9 mouse cellular contexts compared by ENCODE assay signal in genomic region chr7:131556541-131557271, GRCm38 (mm10). TPM values are rescaled to one million over a fixed set of nuclear protein-coding genes. Genes with fewer than 3 reads are reported as not detected.
DNase-seq lines count a peak whose midpoint lies in the region; ATAC-seq and TF ChIP-seq lines count a peak whose summit lies in the region.
"Had no signal": no experiment of that assay in that cellular context is flagged by ENCODE, and none has a peak within 500 bp of the region (broad histone marks: within the 10 kb centered on the region; RNA-seq: fewer than 3 reads in every experiment).

No protein-coding gene starts in this region.

- no peaks in the 10 kb centered on the region for H3K36me3 ChIP-seq in limb, embryonic 11.5 days (ENCODE audit: control insufficient read depth, insufficient read depth, low read length)
- no peaks in the 10 kb centered on the region for H3K36me3 ChIP-seq in stomach, postnatal 0 days (ENCODE audit: control insufficient read depth, insufficient read depth, low read length)

- peaks cover 62% of the 10 kb centered on the region for H3K27me3 ChIP-seq in limb, embryonic 11.5 days (ENCODE audit: control insufficient read depth, insufficient read depth, low read length)
- H3K27me3 ChIP-seq in stomach, postnatal 0 days (ENCODE audit: control insufficient read depth, insufficient read depth, low read length): peaks cover 31% of the 10 kb centered on the region; the same call in 1 of the 2 replicates

- intact Hi-C loops in left cerebral cortex, adult 2 months (cut with DNase I): loop anchor here (2.0 to 5.0 kb wide), 2 partner anchors 16 to 194 kb away; partner anchors contain the start of gene 2310057M21Rik

- DNase-seq in embryo, embryonic 11 days: peak; percentile 57
- DNase-seq in embryo, embryonic 9.5 days (ENCODE audit: extremely low spot score): no peak
- peak; percentile 15 to 19 for DNase-seq in thymus, postnatal 36 days
- no peak for DNase-seq in thymus, postnatal 25 days
- peak; percentile 72 for DNase-seq in limb, embryonic 11.5 days (ENCODE audit: low spot score)
- peak; percentile 31 for DNase-seq in stomach, postnatal 0 days (ENCODE audit: low spot score)
- no peak for DNase-seq in left cerebral cortex, adult 2 months (ENCODE audit: extremely low spot score in 1 of 2, low spot score in 2 of 2)
- DNase-seq in right cerebral cortex, postnatal 4 days: no peak

- no peak for TF ChIP-seq EP300 in stomach, postnatal 0 days (optimal IDR thresholded peaks at IDR 0.05)

- H3K4me3 ChIP-seq in limb, embryonic 11.5 days (ENCODE audit: low read depth, low read length): no peak overlapping the region; the same call in 1 of the 2 replicates
- no peak overlapping the region for H3K4me3 ChIP-seq in stomach, postnatal 0 days (ENCODE audit: low read depth, low read length)
- no peak overlapping the region for H3K4me3 ChIP-seq in left cerebral cortex, adult 2 months

- TF ChIP-seq CTCF in stomach, postnatal 0 days (IDR thresholded peaks at IDR 0.05; ENCODE audit: low read depth): no peak
- no peak for TF ChIP-seq CTCF in left cerebral cortex, adult 2 months (IDR thresholded peaks at IDR 0.05)

- peak overlapping the region; percentile 24; the same call in 1 of the 2 replicates for H3K4me2 ChIP-seq in limb, embryonic 11.5 days (ENCODE audit: low read depth, severe bottlenecking)
- no peak overlapping the region for H3K4me2 ChIP-seq in stomach, postnatal 0 days (replicated peaks; ENCODE audit: low read depth)

- ATAC-seq in limb, embryonic 11.5 days (ENCODE audit: insufficient number of reproducible peaks, low FRiP score, low TSS enrichment, low read depth): no peak
- ATAC-seq in stomach, postnatal 0 days (ENCODE audit: low FRiP score, low TSS enrichment): no peak

- no peak overlapping the region for H3K9ac ChIP-seq in limb, embryonic 11.5 days (ENCODE audit: low read length)
- H3K9ac ChIP-seq in stomach, postnatal 0 days (ENCODE audit: low read length): no peak overlapping the region

- H3K27ac ChIP-seq in limb, embryonic 11.5 days (replicated peaks; ENCODE audit: low read depth, low read length): no peak overlapping the region
- H3K27ac ChIP-seq in stomach, postnatal 0 days (replicated peaks): no peak overlapping the region
- no peak overlapping the region for H3K27ac ChIP-seq in left cerebral cortex, adult 2 months

- no peaks in the 10 kb centered on the region for H3K9me3 ChIP-seq in limb, embryonic 11.5 days (ENCODE audit: control insufficient read depth, low read length)
- H3K9me3 ChIP-seq in stomach, postnatal 0 days (ENCODE audit: control insufficient read depth, low read length): no peaks in the 10 kb centered on the region

- WGBS in limb, embryonic 11.5 days: under 1% methylated on average over 37 of the region's 37 CpGs
- WGBS in stomach, postnatal 0 days: 5% methylated on average over 37 of the region's 37 CpGs

- peaks cover 14% of the 10 kb centered on the region for H3K4me1 ChIP-seq in limb, embryonic 11.5 days (ENCODE audit: control insufficient read depth, insufficient read depth, low read length)
- no peaks in the 10 kb centered on the region; the same call in 1 of the 2 replicates for H3K4me1 ChIP-seq in stomach, postnatal 0 days (replicated peaks; ENCODE audit: control insufficient read depth, insufficient read depth)

RNA-seq across cellular contexts. Expression of gene Bub3, which starts 3.3 kb away (rescaled TPM):
- polyA plus RNA-seq in limb, embryonic 11.5 days (2014; fragmentation: Nextera tagmentation; extraction: Ambion mirVana): 291 and 296 TPM in 2 replicates
- 78.5 and 86.0 TPM in 2 replicates for polyA plus RNA-seq in stomach, postnatal 0 days (2015; fragmentation: Nextera tagmentation; extraction: Ambion mirVana)
- 10 to 100 TPM; 59.6 to 62.2 TPM for total RNA-seq in left cerebral cortex, adult 2 months (2021)

RNA-seq across cellular contexts. Expression of gene Hmx2, which starts 8.1 kb away (rescaled TPM):
- not detected in 2 replicates for polyA plus RNA-seq in limb, embryonic 11.5 days (2014; fragmentation: Nextera tagmentation; extraction: Ambion mirVana)
- 0.34 and 0.74 TPM in 2 replicates for polyA plus RNA-seq in stomach, postnatal 0 days (2015; fragmentation: Nextera tagmentation; extraction: Ambion mirVana)
- not detected for total RNA-seq in left cerebral cortex, adult 2 months (2021)

RNA-seq across cellular contexts. Expression of gene Hmx3, which starts 14.0 kb away (rescaled TPM):
- polyA plus RNA-seq in limb, embryonic 11.5 days (2014; fragmentation: Nextera tagmentation; extraction: Ambion mirVana): not detected in 2 replicates
- polyA plus RNA-seq in stomach, postnatal 0 days (2015; fragmentation: Nextera tagmentation; extraction: Ambion mirVana): 0.82 and 1.1 TPM in 2 replicates
- total RNA-seq in left cerebral cortex, adult 2 months (2021): not detected
- total RNA-seq: G1E had no signal
- polyA plus RNA-seq: G1E had no signal

Comparison
In these comparisons a context has a peak if more than half of its experiments do, and no peak if none do; other contexts are left out.
1. DNase-seq: peak in embryo, embryonic 11 days (single experiment), thymus, postnatal 36 days (2 of 2), limb, embryonic 11.5 days (single experiment) and stomach, postnatal 0 days (single experiment); none in embryo, embryonic 9.5 days (single experiment), thymus, postnatal 25 days (single experiment), left cerebral cortex, adult 2 months (0 of 2) and right cerebral cortex, postnatal 4 days (single experiment).